Comparison of ENCODE assay signal across 8 mouse cellular contexts in genomic region chr16:17406512-17407231, GRCm38 (mm10). TPM values are rescaled to one million over a fixed set of nuclear protein-coding genes. Genes with fewer than 3 reads are reported as not detected.
DNase-seq lines count a peak whose midpoint lies in the region; ATAC-seq and TF ChIP-seq lines count a peak whose summit lies in the region.

No protein-coding gene starts in this region.

- no peak overlapping the region for H3K27ac ChIP-seq in ES-E14 (ENCODE audit: insufficient read depth, low read depth, low read length, poor library complexity, severe bottlenecking)
- H3K27ac ChIP-seq in embryonic facial prominence, embryonic 14.5 days (replicated peaks; ENCODE audit: low read depth, low read length) = no peak overlapping the region

- no peaks in the 10 kb centered on the region for H3K36me3 ChIP-seq in ES-E14 (ENCODE audit: control insufficient read depth, insufficient read depth, low read length, poor library complexity, severe bottlenecking)
- peaks cover 8% of the 10 kb centered on the region; the same call in 1 of the 2 replicates for H3K36me3 ChIP-seq in embryonic facial prominence, embryonic 14.5 days (ENCODE audit: control insufficient read depth, insufficient read depth, low read length)

- peak overlapping the region; percentile 67 for H3K4me2 ChIP-seq in embryonic facial prominence, embryonic 14.5 days (ENCODE audit: low read depth, low read length)

- H3K4me3 ChIP-seq in ES-E14 (ENCODE audit: insufficient read depth in 1 of 2, low read depth in 1 of 2, low read length in 2 of 2, poor library complexity in 1 of 2, severe bottlenecking in 1 of 2) = peak overlapping the region; percentile 84 to 90
- H3K4me3 ChIP-seq in embryonic facial prominence, embryonic 14.5 days (ENCODE audit: low read depth, low read length) = peak overlapping the region; percentile 84

- H3K9ac ChIP-seq in ES-E14 (ENCODE audit: insufficient read depth, low read depth, low read length, poor library complexity, severe bottlenecking) = no peak overlapping the region; the same call in 1 of the 2 replicates
- peak overlapping the region; percentile 77 for H3K9ac ChIP-seq in embryonic facial prominence, embryonic 14.5 days (ENCODE audit: low read depth, low read length)

- in situ Hi-C loops in ES-E14 (cut with MboI; ENCODE audit: low sequenced_read_pairs in 2 of 2, unreplicated experiment in 2 of 2) = no loop called here

- DNase-seq in layer of hippocampus, adult 9-11 months = peak; percentile 26
- no peak for DNase-seq in layer of hippocampus, postnatal 25 days (ENCODE audit: extremely low spot score in 1 of 2, low spot score in 1 of 2)
- DNase-seq in ES-E14 (ENCODE audit: low read depth, low spot score) = no peak
- no peak for DNase-seq in embryonic facial prominence, embryonic 14.5 days (ENCODE audit: low spot score)
- DNase-seq in kidney, adult 11 months = peak; percentile 49
- DNase-seq in lung, postnatal 36 days = peak; percentile 16
- no peak for DNase-seq in urinary bladder, postnatal 14 days (ENCODE audit: low spot score)

- peaks cover 2 to 8% of the 10 kb centered on the region in 2 experiments; a peak in 2 of 4 replicates for H3K4me1 ChIP-seq in ES-E14 (ENCODE audit: control insufficient read depth in 2 of 2, insufficient read depth in 2 of 2, low read length in 2 of 2, poor library complexity in 1 of 2)
- H3K4me1 ChIP-seq in embryonic facial prominence, embryonic 14.5 days (ENCODE audit: control insufficient read depth, insufficient read depth, low read length) = peaks cover 13% of the 10 kb centered on the region

- ATAC-seq in embryonic facial prominence, embryonic 14.5 days (ENCODE audit: low read depth) = no peak
- ATAC-seq in granulocyte monocyte progenitor cell, adult 5-6 weeks (replicated peaks; ENCODE audit: poor library complexity, severe bottlenecking) = no peak

- no peaks in the 10 kb centered on the region for H3K9me3 ChIP-seq in ES-E14 (ENCODE audit: control insufficient read depth, insufficient read depth, low read depth, low read length)
- no peaks in the 10 kb centered on the region for H3K9me3 ChIP-seq in embryonic facial prominence, embryonic 14.5 days (ENCODE audit: control insufficient read depth, low read length)

- WGBS in embryonic facial prominence, embryonic 14.5 days = 36% methylated on average over 9 of the region's 9 CpGs

- H3K27me3 ChIP-seq in embryonic facial prominence, embryonic 14.5 days (replicated peaks; ENCODE audit: control insufficient read depth, insufficient read depth, low read length) = no peaks in the 10 kb centered on the region

TF ChIP-seq in ES-E14, 5 proteins besides CTCF, POLR2A, EP300 and RAD21:
- TF ChIP-seq MAFK (IDR thresholded peaks at IDR 0.05; ENCODE audit: insufficient read depth, low read depth, low read length) (no peak), HCFC1 (IDR thresholded peaks at IDR 0.05; ENCODE audit: borderline replicate concordance, insufficient read depth, low read length) (no peak), ZC3H11A (IDR thresholded peaks at IDR 0.05; ENCODE audit: borderline replicate concordance, low read depth, low read length) (no peak), ZNF384 (IDR thresholded peaks at IDR 0.05; ENCODE audit: low read depth, low read length) (no peak)

RNA-seq across cellular contexts. Expression of gene Pi4ka, which starts 0.6 kb away (rescaled TPM):
- 100 to 1,000 TPM; 254 to 282 TPM for total RNA-seq in layer of hippocampus, postnatal 25 days (2021)
- total RNA-seq in ES-E14 (2012; rRNA removed) = 42.5 and 45.4 TPM in 2 replicates
- 29.9 and 30.7 TPM in 2 replicates for polyA plus RNA-seq in embryonic facial prominence, embryonic 14.5 days (2014; fragmentation: Nextera tagmentation; extraction: Ambion mirVana)
- total RNA-seq in granulocyte monocyte progenitor cell, adult 5-6 weeks (2014; fragmentation: Nextera tagmentation) = 52.5 and 78.2 TPM in 2 replicates
- 28.3 and 29.5 TPM in 2 replicates for total RNA-seq in granulocyte monocyte progenitor cell, adult 5-6 weeks (2017)

RNA-seq across cellular contexts. Expression of gene Snap29, which starts 0.9 kb away (rescaled TPM):
- total RNA-seq in layer of hippocampus, postnatal 25 days (2021) = 10 to 100 TPM; 20.9 to 24.0 TPM
- 5.2 and 7.5 TPM in 2 replicates for total RNA-seq in ES-E14 (2012; rRNA removed)
- polyA plus RNA-seq in embryonic facial prominence, embryonic 14.5 days (2014; fragmentation: Nextera tagmentation; extraction: Ambion mirVana) = 7.3 and 7.6 TPM in 2 replicates
- total RNA-seq in granulocyte monocyte progenitor cell, adult 5-6 weeks (2014; fragmentation: Nextera tagmentation) = 18.4 and 21.0 TPM in 2 replicates
- total RNA-seq in granulocyte monocyte progenitor cell, adult 5-6 weeks (2017) = 14.8 and 20.3 TPM in 2 replicates

RNA-seq across cellular contexts. Expression of gene Crkl, which starts 45.1 kb away (rescaled TPM):
- total RNA-seq in layer of hippocampus, postnatal 25 days (2021) = 10 to 100 TPM; 34.3 to 38.5 TPM
- 23.7 and 28.2 TPM in 2 replicates for total RNA-seq in ES-E14 (2012; rRNA removed)
- 59.9 and 63.8 TPM in 2 replicates for polyA plus RNA-seq in embryonic facial prominence, embryonic 14.5 days (2014; fragmentation: Nextera tagmentation; extraction: Ambion mirVana)
- total RNA-seq in granulocyte monocyte progenitor cell, adult 5-6 weeks (2014; fragmentation: Nextera tagmentation) = 26.0 and 30.1 TPM in 2 replicates
- 19.4 and 20.9 TPM in 2 replicates for total RNA-seq in granulocyte monocyte progenitor cell, adult 5-6 weeks (2017)

Comparison
In these comparisons a context has a peak if more than half of its experiments do, and no peak if none do; other contexts are left out.
1. DNase-seq: peak in layer of hippocampus, adult 9-11 months (single experiment), kidney, adult 11 months (single experiment) and lung, postnatal 36 days (single experiment); none in layer of hippocampus, postnatal 25 days (0 of 2), ES-E14 (single experiment), embryonic facial prominence, embryonic 14.5 days (single experiment) and urinary bladder, postnatal 14 days (single experiment).